Mouse (Mus musculus) megakaryocyte progenitor cell, adult 5-6 weeks (primary cell): ENCODE results near the gene Pdpr. TPM values are rescaled to one million over a fixed set of nuclear protein-coding genes. Genes with fewer than 3 reads are reported as not detected.
"Not testable (repeated sequence)": the region's sequence is repeated elsewhere in the genome, so short reads cannot be mapped to it uniquely, and the experiment has no call there.

ENCODE experiments used
- ATAC-seq: replicated peaks from 2 replicates; pipeline ENCODE4 v1.8.0; 2016; ENCODE audit warnings: mild to moderate bottlenecking, moderate TSS enrichment, inconsistent platforms; ENCODE audit not compliant: poor library complexity
- total RNA-seq, 2 experiments: library from RNA; stranded (forward) in 1 of 2; stranded (reverse) in 1 of 2; fragments of 157-497, 149-512 nt in 1 of 2; fragments of 200-1000 nt in 1 of 2; gene quantifications; 2 replicates each; pipeline versions ENCODE4 v1.2.3 to v1.2.4; 2015 to 2017

The Pdpr gene
- total RNA-seq (2015) (9.7 and 10.7 TPM in 2 replicates), total RNA-seq (2017) (15.0 and 22.2 TPM in 2 replicates)

- ATAC-seq = peak; percentile 86
Measured at GRCm38 (mm10) chr8:111093865-111094718, at the start of gene Pdpr. Pdpr (plus strand) TSS chr8:111094630.

- ATAC-seq = peak; percentile 61
Measured at GRCm38 (mm10) chr8:111048694-111049093, 45.7 kb upstream of the Pdpr start.

- no peak for ATAC-seq
Measured at GRCm38 (mm10) chr8:111049106-111049505, 45.3 kb upstream of the Pdpr start.

- no peak for ATAC-seq
Measured at GRCm38 (mm10) chr8:111053827-111054518, 40.5 kb upstream of the Pdpr start.

DNA sequence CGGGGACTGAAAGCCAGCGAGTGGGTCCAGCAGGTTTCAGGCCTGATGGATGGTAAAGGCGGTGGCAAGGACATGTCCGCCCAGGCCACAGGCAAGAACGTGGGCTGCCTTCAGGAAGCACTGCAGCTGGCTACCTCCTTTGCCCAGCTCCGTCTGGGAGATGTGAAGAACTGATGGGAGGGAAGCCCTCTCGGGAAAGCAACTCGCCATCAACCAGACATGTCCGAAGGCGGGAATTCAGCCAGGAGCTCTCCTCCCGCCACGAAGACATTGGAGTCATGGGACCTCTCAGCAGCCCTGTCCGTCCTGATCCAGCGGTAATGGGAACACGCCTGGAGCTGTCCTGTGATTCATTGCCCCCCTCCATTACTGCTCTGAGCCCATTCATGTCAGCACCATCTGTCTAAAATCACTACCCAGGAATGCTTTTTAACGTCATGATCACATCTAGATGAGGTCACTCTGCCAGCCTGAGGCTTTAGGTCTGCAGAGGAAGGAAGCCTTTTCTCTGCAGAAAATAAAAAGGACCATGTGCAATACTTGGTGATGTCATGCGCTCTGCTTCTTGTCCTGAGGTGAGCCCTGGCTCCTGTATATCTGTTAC lies 39.3 kb upstream of the Pdpr start:
- ATAC-seq = no peak

DNA sequence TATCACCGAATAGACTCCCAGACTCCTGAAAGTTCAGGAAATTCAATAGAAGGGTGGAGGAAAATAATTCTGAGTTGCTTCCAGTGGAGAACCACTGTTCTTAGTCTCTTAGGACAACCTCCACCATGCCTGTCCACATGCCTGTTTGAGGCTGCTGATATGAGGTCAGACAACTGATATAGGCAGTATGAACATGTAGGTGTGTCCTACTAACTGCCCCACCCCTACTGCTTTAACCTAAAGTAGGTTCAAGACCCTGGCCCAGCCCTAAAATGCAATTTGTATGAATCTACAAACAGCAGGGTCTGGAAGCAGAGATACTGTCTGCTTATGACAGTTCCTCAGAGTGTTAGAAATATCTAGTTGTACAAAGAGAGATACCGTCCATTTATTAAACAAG lies 38.8 kb upstream of the Pdpr start:
- peak; percentile 21; the same call in 1 of the 2 replicates for ATAC-seq

DNA sequence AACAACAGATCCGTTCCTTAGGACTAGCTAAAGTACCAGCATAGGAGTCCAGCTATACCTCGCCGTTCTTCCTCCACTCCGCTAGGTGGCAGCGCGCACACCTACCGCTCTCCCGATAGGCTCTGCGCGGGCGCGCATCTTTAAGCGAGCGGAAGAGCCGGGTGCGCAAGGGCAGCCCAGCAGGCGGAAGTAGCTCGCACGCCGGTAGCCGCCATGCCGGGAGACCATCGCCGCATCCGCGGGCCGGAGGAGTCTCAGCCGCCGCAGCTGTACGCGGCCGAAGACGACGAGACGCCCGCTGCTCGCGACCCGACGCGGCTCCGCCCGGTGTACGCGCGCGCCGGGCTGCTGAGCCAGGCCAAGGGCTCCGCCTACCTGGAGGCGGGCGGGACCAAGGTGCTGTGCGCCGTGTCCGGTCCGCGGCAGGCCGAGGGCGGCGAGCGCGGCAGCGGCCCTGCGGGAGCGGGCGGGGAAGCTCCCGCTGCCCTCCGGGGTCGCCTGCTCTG lies 38.2 kb upstream of the Pdpr start, which contains the start of gene Exosc6:
Gene Exosc6 (plus strand): TSS at position 182 of the 506 bp plus-strand sequence.
- peak; percentile 95 for ATAC-seq

GRCm38 (mm10) chr8:111056691-111057293 lies 37.6 kb upstream of the Pdpr start:
- ATAC-seq = peak; percentile 18; the same call in 1 of the 2 replicates

GRCm38 (mm10) chr8:111058946-111059572 lies 35.4 kb upstream of the Pdpr start:
- no peak for ATAC-seq

DNA sequence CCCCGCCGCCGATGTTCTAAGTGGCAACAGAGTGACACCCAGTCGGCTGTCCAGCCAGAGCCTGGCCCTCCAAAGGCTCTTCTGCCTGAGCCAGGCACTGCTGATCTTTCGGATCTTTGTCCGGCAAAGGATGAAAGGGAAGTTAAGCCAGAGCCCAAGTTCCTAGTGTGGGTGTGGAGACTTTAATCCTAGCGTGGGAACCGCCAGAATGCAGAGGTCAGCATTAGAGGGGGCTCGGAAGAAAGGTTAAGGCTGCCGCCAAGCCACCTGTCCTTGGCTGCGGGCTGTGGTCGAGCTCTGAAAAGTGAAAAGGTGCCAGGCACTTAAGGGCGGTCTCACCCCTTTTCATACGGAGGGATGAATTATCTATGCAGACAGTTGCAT lies 32.8 kb upstream of the Pdpr start:
- no peak for ATAC-seq

GRCm38 (mm10) chr8:111062072-111062757 lies 32.2 kb upstream of the Pdpr start:
- peak; percentile 89 for ATAC-seq

GRCm38 (mm10) chr8:111062893-111063292 lies 31.5 kb upstream of the Pdpr start:
- ATAC-seq = no peak

GRCm38 (mm10) chr8:111066308-111066707 lies 28.1 kb upstream of the Pdpr start:
- no peak for ATAC-seq

- peak; percentile 38 for ATAC-seq
Measured at GRCm38 (mm10) chr8:111067439-111067838, 27.0 kb upstream of the Pdpr start.

GRCm38 (mm10) chr8:111068660-111069059 lies 25.8 kb upstream of the Pdpr start:
- not testable (repeated sequence) for ATAC-seq

GRCm38 (mm10) chr8:111075926-111076325 lies 18.5 kb upstream of the Pdpr start:
- no peak for ATAC-seq

DNA sequence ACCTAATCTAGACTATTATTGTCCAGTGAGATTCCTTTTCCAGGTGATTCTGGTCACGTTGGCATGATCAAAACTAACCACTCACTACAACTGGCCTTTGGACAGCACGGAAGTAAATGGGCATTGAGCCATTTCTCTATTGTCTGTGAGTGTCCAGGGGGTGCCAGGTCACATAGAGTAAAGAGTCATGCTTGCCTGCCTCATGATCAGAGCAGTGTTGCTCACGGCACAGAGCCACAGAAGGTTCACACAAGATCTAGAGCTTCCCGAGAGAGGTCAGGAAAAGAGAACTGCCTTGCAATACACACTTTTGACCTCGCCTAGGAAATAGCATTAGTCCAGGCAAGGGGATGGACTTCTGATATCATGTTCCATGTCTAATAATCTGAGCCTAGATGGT lies 15.0 kb upstream of the Pdpr start:
- ATAC-seq = no peak

- peak; percentile 60; the same call in 1 of the 2 replicates for ATAC-seq
Measured at GRCm38 (mm10) chr8:111079861-111080271, 14.6 kb upstream of the Pdpr start.

- ATAC-seq = no peak
Measured at GRCm38 (mm10) chr8:111081580-111082258, 12.7 kb upstream of the Pdpr start.
